Mouse (Mus musculus) thymus, adult 2 months (tissue): Measurements from ENCODE around the gene Xxylt1.

ENCODE experiments used
- CTCF ChIP-seq: fragments of 200-500 bp; IDR thresholded peaks from 2 replicates; pipeline ENCODE4 v1.5.1; 2012; ENCODE audit warnings: mild to moderate bottlenecking, control low read depth, low read length, moderate library complexity, borderline replicate concordance; ENCODE audit not compliant: control insufficient read depth, poor library complexity, insufficient read depth; ENCODE audit errors: extremely low read depth
- POLR2A ChIP-seq: fragments of 200-500 bp; IDR thresholded peaks from 2 replicates; pipeline ENCODE4 v1.6.1; 2012; ENCODE audit warnings: mild to moderate bottlenecking, low read length, control low read depth, moderate library complexity; ENCODE audit not compliant: control insufficient read depth, poor library complexity, insufficient read depth; ENCODE audit errors: extremely low read depth

GRCm38 (mm10) chr16:30966684-30967083 lies 114.5 kb downstream of the Xxylt1 start:
- TF ChIP-seq CTCF (no peak), POLR2A (no peak)
